Mouse (Mus musculus) kidney, postnatal 4 days (tissue): ENCODE data around the gene Gid8.

Source experiments
- DNase-seq, 2 experiments: peaks; one replicate each; pipeline ENCODE4 v3.0.0; 2021; ENCODE audit warnings: mixed read lengths in 2 of 2

Gene Gid8

DNA sequence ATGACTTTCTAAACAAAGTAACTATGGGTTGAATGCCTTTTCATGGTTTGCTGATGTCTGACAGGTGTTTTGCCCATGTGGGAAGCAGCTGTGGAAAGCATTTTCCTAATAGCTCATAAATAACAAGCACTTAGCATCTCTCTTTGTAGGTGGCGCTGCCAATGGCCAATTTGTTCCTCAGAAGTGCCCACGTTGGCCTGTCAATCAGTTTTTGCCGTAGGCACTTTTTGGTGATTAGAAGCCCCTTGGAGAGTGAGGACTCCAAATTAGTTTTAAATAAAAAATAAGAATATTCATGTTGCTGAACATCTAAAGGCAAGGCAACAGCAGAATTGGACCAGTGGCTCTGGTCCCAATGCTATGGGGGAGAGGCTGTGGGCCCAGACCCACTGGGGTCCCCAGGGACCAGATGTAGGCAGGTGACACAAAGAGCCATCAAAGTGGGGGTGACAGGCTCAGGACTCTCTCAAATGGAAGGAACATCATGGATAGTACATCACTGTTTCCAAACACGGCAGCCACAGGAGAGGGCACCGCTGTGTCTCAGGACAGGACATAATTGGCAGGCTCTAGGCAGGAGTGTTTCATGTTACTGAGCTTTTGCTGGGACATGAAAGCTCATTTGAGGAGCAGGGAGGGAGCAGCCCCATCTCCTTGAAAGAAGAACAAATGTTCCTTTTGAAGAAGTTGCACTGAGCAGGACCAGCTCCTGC is 45.2 kb downstream of the Gid8 start:
- DNase-seq, result no peak

GRCm38 (mm10) chr2:180755896-180756295 is 46.0 kb downstream of the Gid8 start:
- peak; percentile 90 for DNase-seq

GRCm38 (mm10) chr2:180756786-180757185 is 46.9 kb downstream of the Gid8 start:
- no peak for DNase-seq

- DNase-seq, result no peak
Observed at GRCm38 (mm10) chr2:180758513-180759263, 48.8 kb downstream of the Gid8 start.

DNA sequence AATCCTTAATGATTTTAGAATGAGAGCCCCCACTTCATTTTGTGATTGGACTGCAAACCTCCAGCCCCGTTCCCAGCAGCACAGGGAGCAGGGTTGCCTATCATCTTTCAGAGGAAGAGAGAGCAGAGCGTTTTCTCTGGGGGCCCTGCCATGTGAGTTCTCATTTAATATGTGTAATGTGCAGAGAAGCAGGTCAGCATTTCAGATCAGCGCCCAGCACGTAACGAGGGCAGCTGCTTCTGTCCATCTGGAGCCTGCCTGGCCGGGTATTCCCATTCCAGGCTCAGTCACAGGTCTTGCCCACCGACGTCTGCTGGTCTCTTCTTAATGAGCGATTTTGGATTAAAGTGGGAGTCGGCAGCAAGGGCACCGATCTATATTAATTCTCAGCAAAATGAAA is 55.1 kb downstream of the Gid8 start:
- no peak for DNase-seq

- DNase-seq, result no peak
Observed at GRCm38 (mm10) chr2:180765713-180766112, 55.8 kb downstream of the Gid8 start.
